Mouse (Mus musculus) neural tube, embryonic 14.5 days (tissue): ENCODE data around the gene Selp. TPM values are rescaled to one million over a fixed set of nuclear protein-coding genes. Genes with fewer than 3 reads are reported as not detected.

Source experiments
- ATAC-seq: fragments of 200-750 bp; cut with Nextera tagmentation; 2 replicates; pipeline ENCODE4 v1.8.0; 2017; ENCODE audit warnings: low read depth, mild to moderate bottlenecking, moderate TSS enrichment, moderate library complexity
- H3K27ac ChIP-seq: fragments of 300-500 bp; sonication (generic); 2 replicates; pipeline ENCODE4 v1.5.1; 2014; ENCODE audit warnings: low read depth, mild to moderate bottlenecking, control low read depth, low read length, moderate library complexity, mixed read lengths
- H3K27me3 ChIP-seq: fragments of 300-500 bp; sonication (generic); 2 replicates; pipeline ENCODE4 v1.6.1; 2014; ENCODE audit warnings: low read length; ENCODE audit not compliant: control insufficient read depth, insufficient read depth
- H3K36me3 ChIP-seq: fragments of 300-500 bp; sonication (generic); 2 replicates; pipeline ENCODE4 v1.6.1; 2014; ENCODE audit warnings: low read length, mixed read lengths; ENCODE audit not compliant: control insufficient read depth, insufficient read depth
- H3K4me1 ChIP-seq: fragments of 300-500 bp; sonication (generic); 2 replicates; pipeline ENCODE4 v1.6.1; 2014; ENCODE audit warnings: low read length; ENCODE audit not compliant: control insufficient read depth, insufficient read depth
- H3K4me2 ChIP-seq: fragments of 300-500 bp; sonication (generic); 2 replicates; pipeline ENCODE4 v1.6.1; 2014; ENCODE audit warnings: mild to moderate bottlenecking, low read depth, low read length, control low read depth
- H3K4me3 ChIP-seq: fragments of 300-500 bp; sonication (generic); 2 replicates; pipeline ENCODE4 v1.5.1; 2014; ENCODE audit warnings: low read depth, low read length, control low read depth, mixed read lengths
- H3K9ac ChIP-seq: fragments of 300-500 bp; sonication (generic); replicated peaks from 2 replicates; pipeline ENCODE4 v1.6.1; 2014; ENCODE audit warnings: low read depth, mild to moderate bottlenecking, control low read depth, low read length, mixed read lengths
- H3K9me3 ChIP-seq: fragments of 300-500 bp; sonication (generic); 2 replicates; pipeline ENCODE4 v1.6.1; 2016; ENCODE audit warnings: low read length; ENCODE audit not compliant: control insufficient read depth
- WGBS: fragments of 180-500 bp; shearing (Covaris S2); extraction: QIAGEN DNeasy Blood & Tissue Kit; methylation state at CpG from one replicate; pipeline ENCODE4 v1.1.7; 2014; 5-methylcytosine and 5-hydroxymethylcytosine counted together
- polyA plus RNA-seq: library from polyadenylated mRNA; unstranded; fragments of >200 nt; fragmentation: Nextera tagmentation; extraction: Ambion mirVana; gene quantifications from 2 replicates; pipeline ENCODE4 v1.2.1, GENCODE M21; 2014

Selp gene
- not detected in 2 replicates for polyA plus RNA-seq

DNA sequence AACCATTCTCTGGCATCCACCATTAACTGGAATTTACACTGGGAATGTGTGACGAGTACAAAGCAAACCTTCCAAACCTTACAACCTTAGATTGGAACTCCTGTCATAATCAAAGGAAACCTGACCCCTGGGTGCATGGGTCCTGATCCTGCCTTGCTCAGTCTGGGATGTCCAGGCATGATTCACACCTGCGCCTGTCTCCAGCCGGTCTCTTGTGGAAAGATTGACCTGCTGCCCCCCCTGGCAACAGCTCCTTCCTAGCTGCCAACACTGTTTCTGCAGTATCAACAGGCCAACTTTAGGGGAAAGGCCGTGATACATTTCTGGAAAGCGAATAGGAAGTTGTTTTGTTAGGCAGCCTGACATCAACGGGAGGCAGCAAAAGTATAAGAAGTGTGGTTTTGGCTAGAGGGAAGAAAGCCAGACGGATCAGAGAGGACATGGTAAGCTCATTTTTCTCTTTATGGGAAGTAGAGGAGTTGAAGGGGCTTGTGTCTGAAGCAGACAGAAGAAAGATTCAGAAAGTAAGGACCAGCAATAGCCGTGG lies at the start of gene Selp:
Selp (plus strand) TSS at position 318 of the 547 bp plus-strand sequence.
- WGBS, result 76% methylated on average over 8 of the region's 8 CpGs
- Histone ChIP-seq H3K36me3 (no peaks in the 10 kb centered on the region), H3K27ac (no peak within 1 kb of the TSS), H3K4me3 (no peak within 1 kb of the TSS), H3K4me1 (no peaks in the 10 kb centered on the region), H3K9me3 (no peaks in the 10 kb centered on the region), H3K4me2 (no peak within 1 kb of the TSS), H3K9ac (no peak within 1 kb of the TSS), H3K27me3 (no peaks in the 10 kb centered on the region)
- ATAC-seq, result no peak

DNA sequence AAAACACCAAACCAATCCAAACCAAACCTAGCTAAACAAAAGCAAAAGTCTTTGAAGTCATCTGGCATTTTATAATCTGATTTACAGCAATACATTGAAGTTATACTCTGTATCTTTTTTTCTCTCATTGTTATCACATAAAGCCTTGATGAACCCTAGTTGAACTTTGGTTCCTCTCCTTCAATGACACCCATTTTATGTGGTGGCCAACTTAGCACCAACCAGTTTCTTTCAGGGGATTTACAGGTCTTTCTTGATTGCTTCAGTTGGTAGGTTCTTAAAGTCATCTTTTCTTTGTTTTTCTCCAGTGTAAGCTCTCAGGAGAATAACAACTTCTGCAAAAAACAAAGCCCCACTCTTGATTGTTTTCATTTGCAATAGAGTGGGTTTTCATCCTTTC lies 45.8 kb upstream of the Selp start:
- Histone ChIP-seq H3K36me3 (no peaks in the 10 kb centered on the region), H3K9me3 (no peaks in the 10 kb centered on the region), H3K9ac (no peak overlapping the region), H3K4me2 (no peak overlapping the region), H3K4me1 (no peaks in the 10 kb centered on the region), H3K27ac (no peak overlapping the region), H3K4me3 (no peak overlapping the region), H3K27me3 (no peaks in the 10 kb centered on the region)
- no peak for ATAC-seq

GRCm38 (mm10) chr1:164070461-164070860 lies 44.6 kb upstream of the Selp start:
- no peaks in the 10 kb centered on the region for H3K9me3 ChIP-seq
- ATAC-seq, result no peak
- 98% methylated on average over 4 of the region's 4 CpGs for WGBS
- no peaks in the 10 kb centered on the region for H3K36me3 ChIP-seq
- no peaks in the 10 kb centered on the region for H3K4me1 ChIP-seq
- no peak overlapping the region for H3K9ac ChIP-seq
- H3K4me3 ChIP-seq, result no peak overlapping the region
- no peak overlapping the region for H3K4me2 ChIP-seq
- H3K27me3 ChIP-seq, result no peaks in the 10 kb centered on the region
- H3K27ac ChIP-seq, result no peak overlapping the region

GRCm38 (mm10) chr1:164071111-164071510 lies 44.0 kb upstream of the Selp start:
- no peak overlapping the region for H3K27ac ChIP-seq
- H3K4me1 ChIP-seq, result no peaks in the 10 kb centered on the region
- 87% methylated on average over 7 of the region's 7 CpGs for WGBS
- no peak overlapping the region for H3K4me2 ChIP-seq
- no peaks in the 10 kb centered on the region for H3K36me3 ChIP-seq
- no peak overlapping the region for H3K9ac ChIP-seq
- no peaks in the 10 kb centered on the region for H3K9me3 ChIP-seq
- no peak for ATAC-seq
- no peak overlapping the region for H3K4me3 ChIP-seq
- no peaks in the 10 kb centered on the region for H3K27me3 ChIP-seq

DNA sequence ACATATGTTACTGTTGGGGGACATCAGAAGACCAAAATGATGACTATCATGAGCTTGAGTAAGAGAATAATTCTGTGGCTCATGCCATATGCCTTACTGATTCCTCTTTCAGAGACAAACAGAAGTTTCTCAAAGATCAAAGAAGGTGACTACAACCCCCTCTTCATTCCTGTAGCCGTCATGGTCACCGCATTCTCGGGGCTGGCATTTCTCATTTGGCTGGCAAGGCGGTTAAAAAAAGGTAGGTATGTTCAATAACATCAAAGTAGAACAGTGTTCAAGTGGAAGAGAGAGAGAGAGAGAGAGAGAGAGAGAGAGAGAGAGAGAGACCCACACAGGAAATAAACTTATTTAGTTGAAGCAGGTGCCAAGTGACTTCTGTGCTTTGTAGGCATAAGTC lies 43.1 kb upstream of the Selp start:
- WGBS, result 84% methylated on average over 4 of the region's 4 CpGs
- ATAC-seq, result no peak
- no peak overlapping the region for H3K9ac ChIP-seq
- no peak overlapping the region for H3K27ac ChIP-seq
- no peaks in the 10 kb centered on the region for H3K9me3 ChIP-seq
- no peaks in the 10 kb centered on the region for H3K27me3 ChIP-seq
- no peak overlapping the region for H3K4me2 ChIP-seq
- no peaks in the 10 kb centered on the region for H3K4me1 ChIP-seq
- H3K4me3 ChIP-seq, result no peak overlapping the region
- no peaks in the 10 kb centered on the region for H3K36me3 ChIP-seq

- no peak overlapping the region for H3K27ac ChIP-seq
- H3K36me3 ChIP-seq, result no peaks in the 10 kb centered on the region
- 92% methylated on average over 9 of the region's 9 CpGs for whole genome bisulfite sequencing
- H3K27me3 ChIP-seq, result no peaks in the 10 kb centered on the region
- no peak overlapping the region for H3K4me3 ChIP-seq
- no peaks in the 10 kb centered on the region for H3K4me1 ChIP-seq
- H3K9ac ChIP-seq, result no peak overlapping the region
- H3K4me2 ChIP-seq, result no peak overlapping the region
- H3K9me3 ChIP-seq, result no peaks in the 10 kb centered on the region
- no peak for ATAC-seq
Measured at GRCm38 (mm10) chr1:164073091-164073490, 42.0 kb upstream of the Selp start.

GRCm38 (mm10) chr1:164073803-164074202 lies 41.3 kb upstream of the Selp start:
- ATAC-seq, result no peak
- H3K4me1 ChIP-seq, result no peaks in the 10 kb centered on the region
- no peak overlapping the region for H3K9ac ChIP-seq
- no peak overlapping the region for H3K27ac ChIP-seq
- no peaks in the 10 kb centered on the region for H3K27me3 ChIP-seq
- no peak overlapping the region for H3K4me2 ChIP-seq
- H3K9me3 ChIP-seq, result no peaks in the 10 kb centered on the region
- WGBS, result 88% methylated on average over 7 of the region's 7 CpGs
- no peaks in the 10 kb centered on the region for H3K36me3 ChIP-seq
- no peak overlapping the region for H3K4me3 ChIP-seq

- H3K4me3 ChIP-seq, result no peak overlapping the region
- 93% methylated on average over 2 of the region's 2 CpGs for WGBS
- no peak overlapping the region for H3K9ac ChIP-seq
- no peaks in the 10 kb centered on the region for H3K4me1 ChIP-seq
- H3K9me3 ChIP-seq, result no peaks in the 10 kb centered on the region
- H3K4me2 ChIP-seq, result no peak overlapping the region
- H3K27ac ChIP-seq, result no peak overlapping the region
- no peaks in the 10 kb centered on the region for H3K27me3 ChIP-seq
- no peaks in the 10 kb centered on the region for H3K36me3 ChIP-seq
- ATAC-seq, result no peak
Measured at GRCm38 (mm10) chr1:164074606-164075140, 40.4 kb upstream of the Selp start.

DNA sequence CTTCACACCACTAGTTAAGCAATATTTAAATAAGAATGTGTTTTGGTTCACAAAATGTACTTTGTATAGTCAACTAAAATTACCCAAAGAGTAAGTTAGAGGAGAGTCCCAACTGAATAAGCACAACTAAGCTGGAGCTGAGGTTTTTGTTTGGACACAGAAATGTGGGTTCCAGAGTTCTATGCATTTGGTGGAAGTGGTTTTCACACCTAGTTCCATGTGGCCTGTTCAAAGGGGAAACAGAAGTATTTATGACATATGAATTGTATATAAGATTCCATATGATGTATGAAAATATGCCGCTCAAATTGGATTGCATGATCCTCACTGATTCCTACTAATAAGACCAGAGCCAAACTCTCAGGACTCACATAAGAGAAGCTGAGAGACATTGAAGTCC lies 39.6 kb upstream of the Selp start:
- Histone ChIP-seq H3K4me1 (no peaks in the 10 kb centered on the region), H3K9ac (no peak overlapping the region), H3K9me3 (no peaks in the 10 kb centered on the region), H3K36me3 (no peaks in the 10 kb centered on the region), H3K4me3 (no peak overlapping the region), H3K27ac (no peak overlapping the region), H3K4me2 (no peak overlapping the region), H3K27me3 (no peaks in the 10 kb centered on the region)
- ATAC-seq, result no peak
- WGBS, result 97% methylated on average over 1 of the region's 1 CpGs
